Mouse (Mus musculus) hindbrain, embryonic 16.5 days (tissue): ENCODE data around the gene Slc44a4. TPM values are rescaled to one million over a fixed set of nuclear protein-coding genes. Genes with fewer than 3 reads are reported as not detected.

ENCODE experiments used
- ATAC-seq: fragments of 200-750 bp; cut with Nextera tagmentation; 2 replicates; pipeline ENCODE4 v1.8.0; 2017; ENCODE audit warnings: moderate TSS enrichment, moderate library complexity
- H3K27ac ChIP-seq: fragments of 300-500 bp; sonication (generic); 2 replicates; pipeline ENCODE4 v1.5.1; 2014; ENCODE audit warnings: low read depth, mild to moderate bottlenecking, control low read depth, low read length, moderate library complexity
- H3K27me3 ChIP-seq: fragments of 300-500 bp; sonication (generic); replicated peaks from 2 replicates; pipeline ENCODE4 v1.6.1; 2014; ENCODE audit warnings: low read length; ENCODE audit not compliant: control insufficient read depth, insufficient read depth
- H3K36me3 ChIP-seq: fragments of 300-500 bp; sonication (generic); 2 replicates; pipeline ENCODE4 v1.6.1; 2014; ENCODE audit warnings: mild to moderate bottlenecking, low read length, moderate library complexity, mixed read lengths; ENCODE audit not compliant: control insufficient read depth, insufficient read depth
- H3K4me1 ChIP-seq: fragments of 300-500 bp; sonication (generic); 2 replicates; pipeline ENCODE4 v1.6.1; 2014; ENCODE audit warnings: low read depth, low read length; ENCODE audit not compliant: control insufficient read depth, insufficient read depth
- H3K4me2 ChIP-seq: fragments of 300-500 bp; sonication (generic); 2 replicates; pipeline ENCODE4 v1.6.1; 2014; ENCODE audit warnings: mild to moderate bottlenecking, low read length, control low read depth, moderate library complexity
- H3K4me3 ChIP-seq: fragments of 300-500 bp; sonication (generic); 2 replicates; pipeline ENCODE4 v1.5.1; 2014; ENCODE audit warnings: mild to moderate bottlenecking, low read length, control low read depth, moderate library complexity
- H3K9ac ChIP-seq: fragments of 300-500 bp; sonication (generic); 2 replicates; pipeline ENCODE4 v1.6.1; 2014; ENCODE audit warnings: low read depth, mild to moderate bottlenecking, control low read depth, low read length, moderate library complexity
- H3K9me3 ChIP-seq: fragments of 300-500 bp; sonication (generic); 2 replicates; pipeline ENCODE4 v1.6.1; 2014; ENCODE audit warnings: mild to moderate bottlenecking, low read length, moderate library complexity; ENCODE audit not compliant: control insufficient read depth
- WGBS: fragments of 180-500 bp; shearing (Covaris S2); extraction: QIAGEN DNeasy Blood & Tissue Kit; methylation state at CpG from one replicate; pipeline ENCODE4 v1.1.7; 2014; 5-methylcytosine and 5-hydroxymethylcytosine counted together
- polyA plus RNA-seq: library from polyadenylated mRNA; unstranded; fragments of >200 nt; fragmentation: Nextera tagmentation; extraction: Ambion mirVana; gene quantifications from 2 replicates; pipeline ENCODE4 v1.2.1, GENCODE M21; 2015

The Slc44a4 gene
- 0.21 TPM in 1 of 2 replicates, not detected in the other for polyA plus RNA-seq

- Histone ChIP-seq H3K9ac (no peak within 1 kb of the TSS; the same call in 1 of the 2 replicates), H3K36me3 (peaks cover 44% of the 10 kb centered on the region), H3K27me3 (no peaks in the 10 kb centered on the region), H3K4me3 (no peak within 1 kb of the TSS), H3K27ac (no peak within 1 kb of the TSS), H3K4me2 (no peak within 1 kb of the TSS), H3K4me1 (no peaks in the 10 kb centered on the region), H3K9me3 (no peaks in the 10 kb centered on the region)
- no peak for ATAC-seq
- WGBS: 40% methylated on average over 18 of the region's 18 CpGs
Observed at GRCm38 (mm10) chr17:34913930-34914665, at the start of gene Slc44a4. TSS of gene Slc44a4 (plus strand) at chr17:34914466.

- no peaks in the 10 kb centered on the region for H3K4me1 ChIP-seq
- no peak overlapping the region for H3K9ac ChIP-seq
- H3K27me3 ChIP-seq: no peaks in the 10 kb centered on the region
- H3K4me2 ChIP-seq: no peak overlapping the region
- no peaks in the 10 kb centered on the region for H3K9me3 ChIP-seq
- H3K36me3 ChIP-seq: no peaks in the 10 kb centered on the region
- ATAC-seq: no peak
- 70% methylated on average over 7 of the region's 7 CpGs for WGBS
- no peak overlapping the region for H3K27ac ChIP-seq
- no peak overlapping the region for H3K4me3 ChIP-seq
Observed at GRCm38 (mm10) chr17:34865981-34866380, 48.3 kb upstream of the Slc44a4 start.

GRCm38 (mm10) chr17:34874321-34874720, 39.9 kb upstream of the Slc44a4 start:
- ATAC-seq: no peak
- Histone ChIP-seq H3K4me3 (no peak overlapping the region), H3K9ac (no peak overlapping the region), H3K4me1 (no peaks in the 10 kb centered on the region), H3K9me3 (no peaks in the 10 kb centered on the region), H3K27ac (no peak overlapping the region), H3K36me3 (no peaks in the 10 kb centered on the region), H3K27me3 (no peaks in the 10 kb centered on the region), H3K4me2 (no peak overlapping the region)
- WGBS: 90% methylated on average over 6 of the region's 6 CpGs

GRCm38 (mm10) chr17:34879336-34879879, 34.9 kb upstream of the Slc44a4 start, which contains the start of gene Zbtb12:
TSS of gene Zbtb12 (plus strand) at chr17:34879483.
- Histone ChIP-seq H3K27me3 (no peaks in the 10 kb centered on the region), H3K27ac (no peak within 1 kb of the TSS), H3K4me1 (no peaks in the 10 kb centered on the region), H3K9ac (no peak within 1 kb of the TSS), H3K36me3 (no peaks in the 10 kb centered on the region), H3K9me3 (no peaks in the 10 kb centered on the region), H3K4me3 (no peak within 1 kb of the TSS), H3K4me2 (no peak within 1 kb of the TSS)
- no peak for ATAC-seq
- 60% methylated on average over 11 of the region's 11 CpGs for WGBS

- no peaks in the 10 kb centered on the region for H3K27me3 ChIP-seq
- H3K9ac ChIP-seq: no peak overlapping the region
- no peaks in the 10 kb centered on the region for H3K36me3 ChIP-seq
- no peak overlapping the region for H3K4me2 ChIP-seq
- no peak overlapping the region for H3K27ac ChIP-seq
- no peak overlapping the region for H3K4me3 ChIP-seq
- ATAC-seq: no peak
- no peaks in the 10 kb centered on the region for H3K9me3 ChIP-seq
- no peaks in the 10 kb centered on the region for H3K4me1 ChIP-seq
Observed at GRCm38 (mm10) chr17:34881166-34881565, 33.1 kb upstream of the Slc44a4 start.

- 14% methylated on average over 15 of the region's 15 CpGs for WGBS
- H3K4me1 ChIP-seq: no peaks in the 10 kb centered on the region
- H3K9ac ChIP-seq: no peak within 1 kb of the TSS
- no peaks in the 10 kb centered on the region for H3K36me3 ChIP-seq
- H3K4me3 ChIP-seq: no peak within 1 kb of the TSS
- H3K27ac ChIP-seq: no peak within 1 kb of the TSS
- H3K4me2 ChIP-seq: no peak within 1 kb of the TSS
- H3K27me3 ChIP-seq: no peaks in the 10 kb centered on the region
- H3K9me3 ChIP-seq: no peaks in the 10 kb centered on the region
- no peak for ATAC-seq
Observed at GRCm38 (mm10) chr17:34881683-34882310, 32.5 kb upstream of the Slc44a4 start, which contains the start of gene Gm20547. TSS of gene Gm20547 (minus strand) at chr17:34882042.

GRCm38 (mm10) chr17:34883332-34883731, 30.9 kb upstream of the Slc44a4 start:
- Histone ChIP-seq H3K36me3 (no peaks in the 10 kb centered on the region), H3K9ac (no peak overlapping the region), H3K4me1 (no peaks in the 10 kb centered on the region), H3K27me3 (no peaks in the 10 kb centered on the region), H3K4me2 (no peak overlapping the region), H3K27ac (no peak overlapping the region), H3K9me3 (no peaks in the 10 kb centered on the region), H3K4me3 (no peak overlapping the region)
- 70% methylated on average over 3 of the region's 3 CpGs for WGBS
- no peak for ATAC-seq

- no peaks in the 10 kb centered on the region for H3K27me3 ChIP-seq
- H3K4me2 ChIP-seq: no peak overlapping the region
- no peak overlapping the region for H3K4me3 ChIP-seq
- H3K4me1 ChIP-seq: no peaks in the 10 kb centered on the region
- H3K36me3 ChIP-seq: no peaks in the 10 kb centered on the region
- 85% methylated on average over 6 of the region's 6 CpGs for WGBS
- H3K9me3 ChIP-seq: no peaks in the 10 kb centered on the region
- ATAC-seq: no peak
- H3K9ac ChIP-seq: no peak overlapping the region
- H3K27ac ChIP-seq: no peak overlapping the region
Observed at GRCm38 (mm10) chr17:34884704-34885103, 29.6 kb upstream of the Slc44a4 start.

- no peak overlapping the region for H3K4me3 ChIP-seq
- H3K4me2 ChIP-seq: no peak overlapping the region
- H3K9ac ChIP-seq: no peak overlapping the region
- H3K36me3 ChIP-seq: no peaks in the 10 kb centered on the region
- H3K9me3 ChIP-seq: no peaks in the 10 kb centered on the region
- no peak overlapping the region for H3K27ac ChIP-seq
- H3K4me1 ChIP-seq: no peaks in the 10 kb centered on the region
- ATAC-seq: no peak
- H3K27me3 ChIP-seq: no peaks in the 10 kb centered on the region
- 91% methylated on average over 3 of the region's 3 CpGs for whole genome bisulfite sequencing
Observed at GRCm38 (mm10) chr17:34885615-34886014, 28.7 kb upstream of the Slc44a4 start.
